Mouse (Mus musculus) c-Kit-negative CD71-positive TER-119-positive erythroid progenitor cells, embryonic 14.5 days (primary cell): ENCODE results near the gene Ldoc1.

Source experiments
- DNase-seq: peaks from one replicate; pipeline ENCODE4 v3.0.0-alpha.2; 2013; ENCODE audit warnings: low read depth, low spot score

Gene Ldoc1

DNA sequence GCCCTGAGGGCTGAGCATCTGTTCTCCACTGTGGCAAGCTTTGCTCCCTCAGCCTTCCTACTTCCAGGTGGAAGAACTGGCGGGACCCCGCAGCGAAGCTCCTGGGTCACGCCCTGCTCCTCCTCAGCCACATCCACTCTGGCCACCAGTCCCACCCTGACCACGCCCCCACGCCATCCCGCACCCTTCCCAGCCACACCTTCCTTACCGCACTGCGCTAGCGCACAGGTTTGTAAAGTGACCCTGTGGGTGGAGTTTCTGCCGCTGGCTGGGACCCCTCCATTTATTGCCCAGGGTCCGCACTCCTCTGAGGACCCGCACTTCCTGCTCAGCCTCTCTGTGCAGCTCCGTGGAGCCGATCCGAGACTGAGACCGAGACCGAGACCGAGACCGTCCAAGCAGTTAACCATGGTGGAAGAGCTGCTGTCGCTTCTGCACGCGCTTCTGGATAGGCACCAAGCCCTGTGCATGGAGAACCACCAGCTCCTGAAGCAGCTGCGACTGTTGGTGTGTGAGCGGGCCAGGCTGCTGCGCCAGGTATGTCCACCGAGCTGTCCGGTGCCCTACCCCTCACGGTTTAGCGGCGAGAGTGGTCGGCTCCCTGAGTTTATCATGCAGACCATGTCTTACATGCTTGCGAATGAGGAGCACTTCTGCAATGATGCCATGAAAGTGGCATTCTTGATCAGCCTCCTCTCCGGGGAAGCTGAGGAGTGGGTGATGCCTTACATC is at the start of gene Ldoc1:
Ldoc1 (plus strand) TSS at position 196 of the 732 bp plus-strand sequence.
- no peak for DNase-seq

GRCm38 (mm10) chrX:61710131-61710530 is 834 bp downstream of the Ldoc1 start:
- no peak for DNase-seq

GRCm38 (mm10) chrX:61722281-61723028 is 13.2 kb downstream of the Ldoc1 start:
- DNase-seq = no peak

- DNase-seq = no peak
Measured at GRCm38 (mm10) chrX:61723029-61723980, 14.0 kb downstream of the Ldoc1 start.

GRCm38 (mm10) chrX:61727516-61728310 is 18.4 kb downstream of the Ldoc1 start:
- DNase-seq = no peak
